17 mouse cellular contexts compared by ENCODE assay signal in the genomic region with DNA sequence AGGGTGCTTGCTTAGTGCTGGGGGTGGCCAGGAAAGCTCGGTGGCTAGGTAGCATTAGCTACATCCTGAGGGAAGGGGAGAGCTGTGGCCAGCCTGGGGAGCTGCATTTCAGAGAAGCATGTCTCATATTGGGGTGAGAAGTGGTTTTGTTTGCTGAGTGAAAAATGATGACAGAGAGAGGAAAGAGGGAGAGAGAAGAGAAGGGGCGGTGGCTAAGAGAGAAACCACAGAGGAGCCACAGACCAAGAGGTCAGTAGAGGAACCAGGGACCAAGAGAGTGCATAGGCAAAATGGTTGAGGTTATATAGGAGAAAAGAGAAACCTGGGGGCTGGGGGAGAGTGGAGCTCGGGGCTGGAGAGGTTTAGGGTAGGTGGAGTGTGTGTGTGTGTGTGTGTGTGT.
"Had no signal": no experiment of that assay in that cellular context is flagged by ENCODE, and none has a peak within 500 bp of the region (broad histone marks: within the 10 kb centered on the region; RNA-seq: fewer than 3 reads in every experiment).

No protein-coding gene starts in this region.

- H3K9ac ChIP-seq: limb, embryonic 13.5 days; liver, embryonic 15.5 days; midbrain, embryonic 13.5 days; neural tube, embryonic 15.5 days; stomach, embryonic 15.5 days had no signal

- H3K4me3 ChIP-seq: layer of hippocampus, adult 2 months; limb, embryonic 13.5 days; liver, embryonic 15.5 days; midbrain, embryonic 13.5 days; neural tube, embryonic 15.5 days; stomach, embryonic 15.5 days had no signal

- H3K27ac ChIP-seq: layer of hippocampus, adult 2 months; limb, embryonic 13.5 days; liver, embryonic 15.5 days; midbrain, embryonic 13.5 days; neural tube, embryonic 15.5 days; stomach, embryonic 15.5 days had no signal

- ATAC-seq: lung, postnatal 0 days; midbrain, embryonic 13.5 days had no signal

- H3K27me3 ChIP-seq: limb, embryonic 13.5 days; liver, embryonic 15.5 days; midbrain, embryonic 13.5 days; neural tube, embryonic 15.5 days; stomach, embryonic 15.5 days had no signal

- DNase-seq: kidney, adult 9 months; kidney, postnatal 10 days; kidney, postnatal 4 days; left cerebral cortex, postnatal 4 days; lung, adult 2 months; lung, postnatal 36 days; right cerebral cortex, adult 18-20 months; right cerebral cortex, postnatal 25 days; thymus, adult 2 months; thymus, postnatal 25 days had no signal

- H3K9me3 ChIP-seq: limb, embryonic 13.5 days; liver, embryonic 15.5 days; midbrain, embryonic 13.5 days; neural tube, embryonic 15.5 days; stomach, embryonic 15.5 days had no signal

- H3K4me2 ChIP-seq: limb, embryonic 13.5 days; liver, embryonic 15.5 days; midbrain, embryonic 13.5 days; neural tube, embryonic 15.5 days; stomach, embryonic 15.5 days had no signal

- H3K4me1 ChIP-seq: liver, embryonic 15.5 days; midbrain, embryonic 13.5 days; neural tube, embryonic 15.5 days; stomach, embryonic 15.5 days had no signal

- H3K36me3 ChIP-seq: limb, embryonic 13.5 days; liver, embryonic 15.5 days; midbrain, embryonic 13.5 days; neural tube, embryonic 15.5 days; stomach, embryonic 15.5 days had no signal
